Mouse (Mus musculus): ENCODE results near the gene Crybg1. TPM values are rescaled to one million over a fixed set of nuclear protein-coding genes. Genes with fewer than 3 reads are reported as not detected.

Gene Crybg1
- polyA plus RNA-seq, 1 experiment: 5.9 TPM

- under 1% methylated on average over 68 of the region's 68 CpGs for WGBS
- TF ChIP-seq CTCF (IDR thresholded peaks at IDR 0.05; ENCODE audit: extremely low read depth, insufficient read depth, insufficient read length, insufficient replicate concordance) (peak; percentile 6; the same call in 1 of the 2 replicates), POLR2A (IDR thresholded peaks at IDR 0.05; ENCODE audit: low read depth, low read length) (no peak)
- Histone ChIP-seq H3K27me3 (ENCODE audit: control insufficient read depth, insufficient read depth, low read length) (peaks cover 7% of the 10 kb centered on the region; the same call in 1 of the 2 replicates), H3K4me1 (ENCODE audit: control insufficient read depth, insufficient read depth, insufficient read length) (peaks cover 12% of the 10 kb centered on the region), H3K4me3 (ENCODE audit: extremely low read depth, insufficient read depth, insufficient read length) (peak overlapping the region; percentile 97), H3K27ac (ENCODE audit: insufficient read depth, low read length) (peak overlapping the region; percentile 87), H3K36me3 (ENCODE audit: control insufficient read depth, insufficient read depth, low read length) (peaks cover 2% of the 10 kb centered on the region; the same call in 1 of the 2 replicates)
- DNase-seq (ENCODE audit: low read depth in 1 of 2, low spot score in 2 of 2): peak; percentile 50 to 80
Measured at GRCm38 (mm10) chr10:44003551-44004151, 145.0 kb downstream of the Crybg1 start.

GRCm38 (mm10) chr10:44002995-44003524, 145.6 kb downstream of the Crybg1 start:
- no peak for DNase-seq (ENCODE audit: low read depth in 1 of 2, low spot score in 2 of 2)
- Histone ChIP-seq H3K27me3 (ENCODE audit: control insufficient read depth, insufficient read depth, low read length) (peaks cover 7% of the 10 kb centered on the region; the same call in 1 of the 2 replicates), H3K4me3 (ENCODE audit: extremely low read depth, insufficient read depth, insufficient read length) (peak overlapping the region; percentile 97), H3K36me3 (ENCODE audit: control insufficient read depth, insufficient read depth, low read length) (peaks cover 4% of the 10 kb centered on the region; the same call in 1 of the 2 replicates), H3K27ac (ENCODE audit: insufficient read depth, low read length) (peak overlapping the region; percentile 87), H3K4me1 (ENCODE audit: control insufficient read depth, insufficient read depth, insufficient read length) (peaks cover 14% of the 10 kb centered on the region)
- 3% methylated on average over 11 of the region's 11 CpGs for WGBS
- TF ChIP-seq CTCF (IDR thresholded peaks at IDR 0.05; ENCODE audit: extremely low read depth, insufficient read depth, insufficient read length, insufficient replicate concordance) (no peak), POLR2A (IDR thresholded peaks at IDR 0.05; ENCODE audit: low read depth, low read length) (no peak)

GRCm38 (mm10) chr10:44002004-44002940, 146.4 kb downstream of the Crybg1 start:
- peak in 1 of 2 experiments; percentile 55 for DNase-seq (ENCODE audit: low read depth in 1 of 2, low spot score in 2 of 2)
- no peak overlapping the region for H3K27ac ChIP-seq (ENCODE audit: insufficient read depth, low read length)
- 49% methylated on average over 14 of the region's 14 CpGs for WGBS
- peaks cover 20% of the 10 kb centered on the region for H3K4me1 ChIP-seq (ENCODE audit: control insufficient read depth, insufficient read depth, insufficient read length)
- peaks cover 6% of the 10 kb centered on the region; the same call in 1 of the 2 replicates for H3K36me3 ChIP-seq (ENCODE audit: control insufficient read depth, insufficient read depth, low read length)
- TF ChIP-seq CTCF (IDR thresholded peaks at IDR 0.05; ENCODE audit: extremely low read depth, insufficient read depth, insufficient read length, insufficient replicate concordance): peak; percentile 64; the same call in 1 of the 2 replicates
- TF ChIP-seq POLR2A (IDR thresholded peaks at IDR 0.05; ENCODE audit: low read depth, low read length): no peak
- peak overlapping the region; percentile 40; the same call in 1 of the 2 replicates for H3K4me3 ChIP-seq (ENCODE audit: extremely low read depth, insufficient read depth, insufficient read length)
- peaks cover 7% of the 10 kb centered on the region; the same call in 1 of the 2 replicates for H3K27me3 ChIP-seq (ENCODE audit: control insufficient read depth, insufficient read depth, low read length)

- H3K27ac ChIP-seq (ENCODE audit: insufficient read depth, low read length): no peak overlapping the region
- H3K36me3 ChIP-seq (ENCODE audit: control insufficient read depth, insufficient read depth, low read length): peaks cover 6% of the 10 kb centered on the region; the same call in 1 of the 2 replicates
- H3K27me3 ChIP-seq (ENCODE audit: control insufficient read depth, insufficient read depth, low read length): peaks cover 7% of the 10 kb centered on the region; the same call in 1 of the 2 replicates
Measured at GRCm38 (mm10) chr10:44000156-44000865, 148.3 kb downstream of the Crybg1 start.

GRCm38 (mm10) chr10:43998503-43999082, 150.1 kb downstream of the Crybg1 start:
- WGBS: 76% methylated on average over 8 of the region's 8 CpGs
- H3K36me3 ChIP-seq (ENCODE audit: control insufficient read depth, insufficient read depth, low read length): peaks cover 6% of the 10 kb centered on the region; the same call in 1 of the 2 replicates
- no peak for DNase-seq (ENCODE audit: low read depth in 1 of 2, low spot score in 2 of 2)
- no peaks in the 10 kb centered on the region for H3K27me3 ChIP-seq (ENCODE audit: control insufficient read depth, insufficient read depth, low read length)
- no peak overlapping the region for H3K4me3 ChIP-seq (ENCODE audit: extremely low read depth, insufficient read depth, insufficient read length)
- H3K27ac ChIP-seq (ENCODE audit: insufficient read depth, low read length): no peak overlapping the region
- TF ChIP-seq CTCF (IDR thresholded peaks at IDR 0.05; ENCODE audit: extremely low read depth, insufficient read depth, insufficient read length, insufficient replicate concordance): no peak
- no peak for TF ChIP-seq POLR2A (IDR thresholded peaks at IDR 0.05; ENCODE audit: low read depth, low read length)
- peaks cover 20% of the 10 kb centered on the region; the same call in 1 of the 2 replicates for H3K4me1 ChIP-seq (ENCODE audit: control insufficient read depth, insufficient read depth, insufficient read length)

More at GRCm38 (mm10) chr10:44000156-44000865, 148.3 kb downstream of the Crybg1 start:
- WGBS: 78% methylated on average over 2 of the region's 2 CpGs
- peaks cover 25% of the 10 kb centered on the region for H3K4me1 ChIP-seq (ENCODE audit: control insufficient read depth, insufficient read depth, insufficient read length)
- no peak overlapping the region for H3K4me3 ChIP-seq (ENCODE audit: extremely low read depth, insufficient read depth, insufficient read length)
- TF ChIP-seq POLR2A (IDR thresholded peaks at IDR 0.05; ENCODE audit: low read depth, low read length): no peak
- TF ChIP-seq CTCF (IDR thresholded peaks at IDR 0.05; ENCODE audit: extremely low read depth, insufficient read depth, insufficient read length, insufficient replicate concordance): no peak
- DNase-seq (ENCODE audit: low read depth in 1 of 2, low spot score in 2 of 2): no peak

All from spleen, adult 2 months (tissue).